16 mouse cellular contexts compared by ENCODE assay signal in genomic region chr16:64048026-64048425, GRCm38 (mm10).
"Had no signal": no experiment of that assay in that cellular context is flagged by ENCODE, and none has a peak within 500 bp of the region (broad histone marks: within the 10 kb centered on the region; RNA-seq: fewer than 3 reads in every experiment).

No protein-coding gene starts in this region.

- H3K4me3 ChIP-seq: neural tube, embryonic 13.5 days; neural tube, embryonic 15.5 days; stomach, embryonic 15.5 days had no signal

- H3K4me1 ChIP-seq: neural tube, embryonic 13.5 days; neural tube, embryonic 15.5 days; stomach, embryonic 15.5 days had no signal

- DNase-seq: retina, postnatal 1 day; right cerebral cortex, adult 18-20 months; right cerebral cortex, postnatal 14 days; right cerebral cortex, postnatal 25 days; right cerebral cortex, postnatal 4 days; spleen, adult 18-20 months; thymus, adult 18-20 months; thymus, adult 2 months; thymus, postnatal 14 days; thymus, postnatal 25 days; thymus, postnatal 36 days; thymus, postnatal 4 days had no signal

- H3K36me3 ChIP-seq: neural tube, embryonic 13.5 days; neural tube, embryonic 15.5 days; stomach, embryonic 15.5 days had no signal

- H3K4me2 ChIP-seq: neural tube, embryonic 13.5 days; neural tube, embryonic 15.5 days; stomach, embryonic 15.5 days had no signal

- H3K27ac ChIP-seq: neural tube, embryonic 13.5 days; neural tube, embryonic 15.5 days; stomach, embryonic 15.5 days; stomach, postnatal 0 days had no signal

- H3K9ac ChIP-seq: neural tube, embryonic 13.5 days; neural tube, embryonic 15.5 days; stomach, embryonic 15.5 days had no signal

- H3K9me3 ChIP-seq: neural tube, embryonic 13.5 days; neural tube, embryonic 15.5 days; stomach, embryonic 15.5 days had no signal

- H3K27me3 ChIP-seq: neural tube, embryonic 13.5 days; neural tube, embryonic 15.5 days; stomach, embryonic 15.5 days had no signal
